Mouse (Mus musculus): Measurements from ENCODE around the gene 4930402F06Rik. TPM values are rescaled to one million over a fixed set of nuclear protein-coding genes. Genes with fewer than 3 reads are reported as not detected.

4930402F06Rik gene
- total RNA-seq, 2 experiments from 2014 or later: not detected

DNA sequence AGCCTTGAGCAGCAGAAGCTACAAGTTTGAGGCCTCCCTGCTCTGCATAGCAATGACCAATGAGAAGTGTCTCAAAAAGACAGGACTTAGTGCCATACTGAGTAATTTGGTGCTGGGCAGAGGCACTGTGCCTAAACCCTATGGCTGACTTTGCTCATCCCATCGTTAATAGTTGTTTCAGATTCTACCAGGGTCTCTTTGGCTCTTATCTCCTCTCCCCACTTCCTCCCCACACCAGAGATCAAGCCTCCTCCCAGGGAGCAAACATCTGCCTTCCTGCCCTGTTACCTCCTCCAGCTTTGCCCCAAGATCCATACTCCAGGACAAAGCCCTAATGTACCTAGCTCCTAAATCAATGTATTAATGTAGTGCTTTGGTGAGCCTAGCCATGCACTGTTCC is 20.3 kb upstream of the 4930402F06Rik start:
- no peak for DNase-seq (ENCODE audit: low spot score in 2 of 2)

DNA sequence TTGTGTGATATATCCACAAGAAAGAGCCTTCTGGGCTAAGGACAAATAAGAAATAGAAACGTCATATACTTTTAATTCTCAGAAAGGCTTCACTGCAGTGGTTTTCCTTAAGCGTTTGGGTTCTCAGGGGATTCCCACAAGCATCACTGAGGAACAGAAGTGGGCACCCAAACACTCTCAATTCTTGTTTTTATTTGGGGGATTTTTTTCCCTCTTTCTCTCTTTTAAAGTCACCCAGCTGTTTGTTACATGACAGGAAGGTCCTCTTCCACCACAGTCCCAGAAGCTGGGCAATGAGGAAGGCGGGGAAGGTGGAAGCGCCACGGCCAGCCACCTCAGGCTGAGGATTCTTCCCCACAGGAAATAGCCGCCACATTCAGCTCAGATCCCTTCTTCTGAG is 19.5 kb upstream of the 4930402F06Rik start:
- no peak for DNase-seq (ENCODE audit: low spot score in 2 of 2)

DNA sequence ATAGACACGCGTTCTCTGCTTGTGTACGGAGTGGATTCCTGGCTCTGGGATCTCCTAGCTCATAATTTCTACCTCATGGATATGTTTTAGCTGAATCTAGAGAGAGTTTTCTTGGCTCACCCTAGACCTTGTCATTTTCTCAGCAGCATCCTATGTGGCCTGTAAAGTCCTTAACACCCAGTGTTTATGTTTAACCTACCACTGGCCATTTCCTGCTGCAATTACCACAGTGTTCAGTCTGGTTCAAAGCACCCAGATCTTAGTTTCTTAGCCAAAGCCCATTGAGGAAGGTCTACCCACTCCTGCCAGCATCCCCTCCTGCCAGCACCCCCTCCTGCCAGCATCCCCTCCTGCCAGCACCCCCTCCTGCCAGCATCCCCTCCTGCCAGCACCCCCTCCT is 15.8 kb upstream of the 4930402F06Rik start:
- DNase-seq (ENCODE audit: low spot score in 2 of 2): no peak

DNA sequence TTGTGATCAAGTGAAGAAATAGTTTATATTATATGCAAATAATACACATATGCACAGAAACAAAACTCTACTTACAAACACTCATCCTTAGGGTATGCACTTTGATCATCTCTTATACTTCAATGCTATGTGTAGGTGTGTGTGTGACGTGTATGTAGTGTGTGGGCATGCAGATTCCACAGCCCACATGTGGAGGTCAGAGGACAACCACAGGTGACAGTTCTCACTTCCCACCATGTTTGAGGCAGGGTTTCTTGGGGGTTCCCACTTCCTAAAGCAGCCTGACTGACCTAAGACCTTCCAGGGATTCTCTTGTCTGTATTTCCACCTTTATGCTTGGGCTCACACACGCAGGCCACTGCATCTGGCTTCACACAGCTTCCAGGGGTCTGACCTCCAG is 15.3 kb upstream of the 4930402F06Rik start:
- no peak for DNase-seq (ENCODE audit: low spot score in 2 of 2)

DNA sequence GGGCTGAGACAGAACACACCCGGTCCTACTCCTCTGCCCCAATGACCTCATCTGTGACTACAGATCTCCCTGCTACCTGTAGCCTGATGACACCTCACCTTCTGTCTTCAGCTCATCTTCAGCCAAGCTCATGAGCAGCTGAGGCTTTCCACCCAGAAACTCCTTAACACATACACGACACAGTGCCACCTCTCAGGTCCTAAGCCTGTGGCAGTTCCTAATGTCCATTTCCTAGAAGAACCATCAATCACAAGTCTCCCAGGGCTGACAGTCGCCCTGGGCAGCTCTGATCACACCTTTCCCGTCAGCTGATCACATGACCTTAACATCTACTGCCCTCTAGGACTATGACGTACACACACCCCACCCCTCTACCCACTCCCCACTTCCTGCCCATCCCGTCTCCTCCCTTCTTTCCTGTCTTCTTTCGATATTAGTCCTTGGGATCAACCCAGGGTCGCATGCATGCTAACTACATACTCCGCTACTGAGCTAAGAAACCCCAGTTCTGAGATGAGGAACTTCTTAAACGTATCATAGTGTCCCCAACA is 14.7 kb upstream of the 4930402F06Rik start:
- no peak for DNase-seq (ENCODE audit: low spot score in 2 of 2)

DNA sequence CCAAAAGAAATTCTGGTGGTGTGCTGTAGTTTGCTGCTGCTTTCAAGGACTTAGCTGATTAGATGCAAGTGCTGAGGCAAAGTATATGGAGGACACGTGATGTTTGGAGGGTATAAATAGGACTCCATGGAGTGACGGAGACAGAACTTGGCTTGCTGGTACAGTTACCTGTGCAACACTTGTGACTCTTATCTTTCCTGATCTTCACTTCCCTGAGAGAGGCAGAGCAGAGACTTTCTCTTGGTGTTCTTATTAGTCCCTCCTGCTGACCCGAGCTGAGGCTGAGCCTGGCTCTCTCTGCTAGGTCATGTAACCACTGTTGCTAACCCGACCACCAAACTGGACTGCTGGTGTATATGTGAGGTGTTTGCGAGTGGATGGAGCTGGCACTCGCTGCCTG is 12.5 kb upstream of the 4930402F06Rik start:
- DNase-seq (ENCODE audit: low spot score in 2 of 2): no peak

DNA sequence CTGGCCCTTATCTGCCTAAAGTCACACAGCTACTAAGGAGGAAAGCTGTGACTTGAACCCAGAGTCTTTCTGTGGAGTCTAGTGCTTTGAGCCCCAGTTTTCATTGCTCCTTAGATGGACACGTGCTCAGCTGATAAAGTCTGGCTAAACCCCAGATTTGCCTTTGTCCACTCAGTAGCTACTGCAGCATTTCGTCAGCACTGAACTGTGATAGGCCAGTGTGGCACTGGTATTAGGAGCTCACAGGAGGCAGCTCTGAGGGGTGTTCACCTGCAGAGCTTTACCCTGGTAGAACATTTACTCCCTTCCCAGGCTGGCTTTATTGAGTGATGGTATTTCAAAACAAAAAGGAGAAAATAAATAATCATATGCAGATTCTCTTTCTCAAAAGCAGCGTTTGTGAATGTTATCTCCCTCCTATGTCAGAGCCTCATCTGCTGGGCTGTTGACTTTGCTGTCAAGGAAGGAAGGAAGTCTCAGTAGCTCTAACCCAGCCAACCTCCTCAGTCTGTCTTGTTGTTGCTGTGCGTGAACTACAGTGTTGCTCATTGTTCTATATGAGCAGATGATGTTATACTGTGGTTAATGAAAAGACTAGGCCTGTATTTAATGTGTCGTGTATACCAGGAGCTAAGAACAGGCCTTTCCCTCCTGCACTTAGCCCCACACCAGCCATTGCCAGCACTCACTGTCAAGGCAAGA is 11.6 kb upstream of the 4930402F06Rik start:
- no peak for DNase-seq (ENCODE audit: low spot score in 2 of 2)

DNA sequence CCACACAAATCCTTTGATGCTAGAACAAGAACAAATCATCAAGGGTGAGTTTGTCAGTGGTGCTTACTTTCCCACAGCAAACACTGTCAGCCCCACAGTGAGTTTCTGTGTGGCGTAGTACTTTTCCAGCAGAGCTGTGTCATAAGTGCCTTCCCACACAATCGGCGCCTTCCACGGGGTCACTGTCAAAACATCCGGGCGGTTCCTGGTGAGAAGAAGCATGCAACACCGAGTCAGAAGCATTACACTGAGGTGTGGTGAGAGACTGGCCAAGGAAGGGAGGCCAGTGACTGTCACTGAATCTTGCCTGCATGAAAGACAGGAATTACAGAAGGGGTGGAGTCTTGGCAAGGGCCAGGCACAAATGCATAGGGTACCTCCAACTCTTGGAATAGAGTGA is 10.9 kb upstream of the 4930402F06Rik start:
- DNase-seq (ENCODE audit: low spot score in 2 of 2): peak in 1 of 2 experiments; percentile 11

DNA sequence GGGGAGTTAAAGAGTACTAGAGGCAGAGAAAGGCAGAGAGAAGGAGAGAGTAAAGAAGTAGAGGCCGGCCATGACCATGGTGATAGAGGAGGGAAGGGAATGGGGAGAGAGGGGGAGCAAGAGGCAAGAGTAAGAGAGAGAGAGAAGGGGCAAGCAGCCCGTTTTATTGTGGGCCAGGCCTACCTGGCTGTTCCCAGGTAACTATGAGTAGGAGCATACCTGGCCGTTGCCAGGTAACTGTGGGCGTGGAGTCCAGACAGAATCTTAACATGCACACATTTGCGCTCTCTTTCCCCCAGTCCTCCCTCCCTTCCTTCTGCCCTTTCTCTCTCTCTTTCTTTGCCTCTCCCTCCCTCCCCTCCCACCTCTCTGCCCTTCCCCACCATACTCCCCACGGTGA is 10.3 kb upstream of the 4930402F06Rik start:
- DNase-seq (ENCODE audit: low spot score in 2 of 2): no peak

DNA sequence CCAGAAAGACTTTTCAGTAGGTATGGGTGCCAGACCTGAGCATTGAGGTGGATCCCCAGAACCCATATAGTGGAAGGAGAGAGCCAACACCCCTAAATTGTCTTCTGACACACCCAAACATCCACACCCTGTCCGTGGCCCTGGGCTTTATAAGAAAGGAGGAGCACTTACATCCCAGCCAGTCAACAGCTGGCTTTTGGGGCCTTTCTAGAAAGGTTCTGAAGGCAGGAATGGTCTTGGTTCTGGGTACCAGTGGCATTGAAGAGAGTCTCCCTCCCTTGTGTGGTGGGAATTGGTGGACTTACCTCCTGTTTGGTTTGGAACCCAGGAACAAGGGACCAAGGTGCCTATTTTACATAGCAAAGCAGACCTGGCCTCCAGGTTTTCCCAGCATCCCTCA is 9.6 kb upstream of the 4930402F06Rik start:
- DNase-seq (ENCODE audit: low spot score in 2 of 2): no peak

DNA sequence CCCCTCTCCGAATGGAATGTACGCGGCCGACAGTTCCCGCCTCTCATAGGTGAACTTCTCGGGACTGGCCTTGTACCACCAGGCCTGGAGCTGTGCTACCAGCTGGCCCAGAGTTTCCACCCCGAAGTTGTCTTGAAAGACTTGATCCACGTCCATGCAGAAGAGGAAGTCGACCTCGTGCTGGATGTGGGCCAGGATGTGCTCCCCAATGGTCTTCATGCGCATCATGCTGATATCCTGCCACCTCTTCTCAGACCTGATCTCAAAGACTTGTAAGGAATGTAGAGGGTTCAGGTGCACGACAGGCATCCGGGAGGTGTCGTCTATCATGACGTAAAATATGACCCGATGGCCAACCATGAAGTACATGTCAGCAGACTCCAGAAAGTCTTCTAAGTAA is 5.4 kb upstream of the 4930402F06Rik start:
- DNase-seq (ENCODE audit: low spot score in 2 of 2): no peak

DNA sequence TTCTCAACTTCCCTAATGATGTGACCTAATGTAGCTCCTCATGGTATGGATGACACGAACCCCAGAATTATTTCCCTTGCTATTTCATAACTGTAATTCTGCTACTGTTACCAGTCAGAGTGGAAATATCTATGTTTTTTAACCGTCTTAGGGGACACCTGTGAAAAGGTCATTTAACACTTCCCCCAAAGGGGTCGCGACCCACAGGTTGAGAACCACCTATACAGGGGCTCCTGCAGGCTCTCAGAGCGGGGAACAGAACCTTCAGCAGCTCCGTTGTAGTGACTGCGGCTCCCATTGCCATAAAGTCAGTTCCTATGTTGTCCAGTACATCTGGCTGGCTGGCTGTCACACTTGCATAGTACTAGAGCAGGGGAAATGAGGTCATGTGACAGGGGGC is 3.8 kb upstream of the 4930402F06Rik start:
- DNase-seq (ENCODE audit: low spot score in 2 of 2): no peak

DNA sequence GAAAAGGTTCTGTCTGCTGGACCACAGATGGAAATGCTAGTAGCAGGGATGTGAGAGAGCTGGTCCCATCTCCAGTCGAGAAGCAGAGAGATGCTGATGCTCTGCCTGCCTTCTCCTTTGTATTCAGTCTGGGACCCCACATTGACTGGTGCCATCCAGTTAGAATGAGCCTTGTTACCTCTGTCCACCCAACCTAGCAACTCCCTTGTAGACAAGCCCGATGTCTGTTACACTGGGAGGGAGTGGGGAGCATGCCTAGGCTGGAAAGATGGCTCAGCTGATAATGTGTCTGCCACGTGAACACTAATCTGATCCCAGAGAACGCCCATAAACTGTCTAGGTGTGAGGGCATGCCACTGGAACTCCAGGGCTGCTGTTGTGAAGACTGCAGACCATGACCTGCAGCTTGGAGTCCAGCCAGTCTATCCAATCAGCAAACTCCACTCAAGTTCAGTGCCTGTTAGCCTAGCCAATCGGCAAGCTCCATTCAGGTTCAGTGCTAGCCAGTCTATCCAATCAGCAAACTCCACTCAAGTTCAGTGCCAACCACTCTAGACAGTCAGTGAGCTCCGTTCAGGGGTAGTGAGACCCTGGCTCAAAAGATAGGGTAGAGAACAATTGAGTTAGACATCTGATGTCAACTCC is 1.3 kb upstream of the 4930402F06Rik start:
- DNase-seq (ENCODE audit: low spot score in 2 of 2): peak in 1 of 2 experiments; percentile 8

DNA sequence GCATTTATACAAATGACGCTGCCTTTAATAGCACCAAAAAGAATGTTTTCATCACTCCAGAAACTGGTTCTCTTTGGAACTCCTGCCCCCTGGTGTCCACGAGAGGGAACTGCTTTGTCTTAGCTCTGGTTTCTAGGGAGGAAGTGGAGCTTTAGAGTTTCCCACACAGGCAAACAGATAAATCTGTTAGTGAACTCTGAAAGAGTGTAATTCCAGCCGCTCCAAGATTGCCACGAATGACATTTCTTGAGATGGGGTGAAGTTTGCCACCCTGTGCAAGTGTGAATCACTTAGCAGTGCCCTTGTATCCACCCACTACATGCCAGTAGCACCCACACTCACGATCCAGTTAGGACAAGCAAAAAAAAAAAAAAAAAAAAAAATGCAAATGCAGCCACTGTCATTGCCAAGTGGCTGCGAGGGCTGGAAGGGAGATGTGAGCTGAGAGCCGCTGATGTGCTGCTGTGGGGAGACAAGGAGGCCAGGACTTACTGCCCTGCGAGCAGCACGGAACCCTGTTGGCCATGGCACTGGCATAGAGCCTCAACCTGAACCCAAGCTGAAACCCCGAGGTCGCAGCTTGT is 707 bp upstream of the 4930402F06Rik start:
- peak; percentile 71 to 72 for DNase-seq (ENCODE audit: low spot score in 2 of 2)

DNA sequence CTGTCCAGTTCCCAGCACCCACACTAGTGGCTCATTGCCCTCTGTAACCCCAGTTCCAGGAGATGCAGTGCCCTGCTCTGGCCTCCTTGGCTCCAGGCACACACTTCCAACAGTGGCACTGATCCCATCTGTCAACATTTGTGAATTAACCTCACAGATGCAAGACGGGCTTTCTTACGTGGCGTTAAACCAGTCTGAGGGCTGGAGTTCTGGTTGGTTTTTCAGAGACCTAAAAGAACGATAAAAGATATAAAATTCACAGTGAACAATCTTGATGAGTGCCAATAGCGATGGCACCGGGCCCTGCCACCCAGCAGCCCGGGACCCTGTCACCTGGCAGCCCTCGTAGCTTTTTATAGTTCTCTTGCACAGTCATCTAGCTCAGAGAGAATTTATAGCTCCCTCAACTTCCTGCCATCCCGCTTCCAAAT is 11.5 kb downstream of the 4930402F06Rik start:
- DNase-seq (ENCODE audit: low spot score in 2 of 2): no peak

DNA sequence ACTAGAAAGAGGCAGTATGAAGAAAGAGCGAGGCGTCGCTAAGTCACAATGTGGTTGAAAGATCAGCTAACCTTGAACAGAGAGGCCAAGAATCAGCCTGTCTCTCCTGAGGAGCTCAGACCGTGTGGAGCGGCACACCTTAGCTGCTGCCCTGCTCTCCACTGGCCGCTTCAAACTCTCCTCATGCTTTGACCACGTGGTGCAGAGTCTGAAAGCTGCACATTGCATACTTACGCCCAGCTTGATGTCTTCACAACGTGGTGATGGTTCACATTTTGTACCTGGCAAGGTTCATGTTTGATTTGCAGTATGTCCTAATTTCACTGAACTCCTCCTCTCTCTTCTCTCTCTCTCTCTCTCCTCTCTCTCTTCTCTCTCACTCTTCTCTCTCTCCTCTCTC is 17.7 kb downstream of the 4930402F06Rik start:
- DNase-seq (ENCODE audit: low spot score in 2 of 2): no peak

DNA sequence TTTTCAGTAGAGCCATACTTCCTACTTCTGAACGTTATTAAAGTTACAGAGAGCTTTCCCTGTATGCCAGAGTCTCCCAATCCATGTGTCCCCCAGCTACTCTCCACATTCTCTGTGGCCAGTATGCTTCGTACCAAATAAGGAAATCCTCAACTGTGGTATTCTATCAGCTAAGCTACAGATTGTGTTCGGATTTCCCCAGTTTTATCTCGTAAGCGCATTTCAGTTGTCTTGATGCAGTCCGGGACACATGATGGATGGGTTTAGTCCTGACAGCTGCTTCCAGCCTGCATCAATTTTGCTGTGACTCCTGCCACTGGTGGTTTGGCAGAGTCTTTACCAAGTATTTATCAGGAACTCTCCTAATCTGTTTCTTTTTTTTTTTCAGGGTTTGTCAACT is 19.4 kb downstream of the 4930402F06Rik start:
- DNase-seq (ENCODE audit: low spot score in 2 of 2): no peak

DNA sequence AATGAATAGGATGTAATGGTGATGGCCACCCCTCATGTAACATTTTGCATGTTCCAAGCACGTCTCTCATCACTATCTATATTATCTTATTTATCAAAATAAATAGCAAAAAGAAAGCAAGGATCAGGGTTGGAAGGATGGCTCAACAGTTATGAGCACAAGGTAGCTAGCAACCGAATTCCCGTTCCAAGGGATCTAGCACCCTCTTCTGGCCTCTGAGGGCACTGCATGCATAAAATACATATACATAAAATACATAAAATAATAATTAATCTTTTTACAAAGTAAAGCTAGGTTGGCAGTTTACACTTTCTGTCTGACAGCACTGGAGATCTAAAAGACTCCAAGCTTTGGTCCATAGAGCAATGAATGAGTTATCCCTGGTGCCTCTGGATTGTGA is 24.0 kb downstream of the 4930402F06Rik start:
- DNase-seq (ENCODE audit: low spot score in 2 of 2): no peak

DNA sequence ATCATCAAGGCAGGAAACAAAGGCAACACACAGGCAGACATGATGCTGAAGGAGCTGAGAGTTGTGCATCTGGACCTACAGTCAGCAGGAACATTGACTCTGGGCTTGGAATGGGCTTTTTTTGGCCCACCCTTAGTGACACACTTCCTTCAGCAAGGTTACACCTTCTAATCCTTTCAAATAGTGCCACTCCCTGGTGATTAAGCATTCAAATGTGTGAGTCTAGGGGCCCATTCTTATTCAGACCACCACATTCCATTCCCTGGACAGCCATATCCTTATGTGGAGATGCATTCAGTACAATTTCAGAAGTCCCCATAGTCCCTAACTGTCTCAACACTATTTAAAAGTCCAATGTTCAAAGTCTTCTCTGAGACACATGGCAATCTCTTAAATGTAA is 26.3 kb downstream of the 4930402F06Rik start:
- no peak for DNase-seq (ENCODE audit: low spot score in 2 of 2)

DNA sequence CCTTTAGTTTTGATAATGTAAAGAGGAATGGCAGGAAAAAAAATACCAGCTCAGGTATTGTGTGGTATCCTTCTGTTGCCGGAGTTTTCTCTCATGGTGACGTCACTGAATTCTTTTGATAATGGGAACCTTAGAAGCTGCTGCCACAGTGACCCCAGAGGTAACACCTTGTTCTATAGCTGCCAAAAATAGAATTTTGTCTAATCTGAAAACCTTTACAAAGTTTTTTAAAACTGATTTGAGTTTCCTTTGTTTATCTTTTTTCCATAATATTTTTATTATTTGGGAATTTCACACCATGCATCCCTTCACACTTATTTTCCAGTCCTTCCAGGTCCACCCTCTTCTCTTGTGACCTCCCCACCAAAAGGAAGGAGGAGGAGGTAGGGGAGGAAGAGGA is 29.3 kb downstream of the 4930402F06Rik start, which contains the start of gene 4930568D16Rik:
Gene 4930568D16Rik (minus strand): TSS at position 101 of the 400 bp plus-strand sequence.
- no peak for DNase-seq (ENCODE audit: low spot score in 2 of 2)

DNA sequence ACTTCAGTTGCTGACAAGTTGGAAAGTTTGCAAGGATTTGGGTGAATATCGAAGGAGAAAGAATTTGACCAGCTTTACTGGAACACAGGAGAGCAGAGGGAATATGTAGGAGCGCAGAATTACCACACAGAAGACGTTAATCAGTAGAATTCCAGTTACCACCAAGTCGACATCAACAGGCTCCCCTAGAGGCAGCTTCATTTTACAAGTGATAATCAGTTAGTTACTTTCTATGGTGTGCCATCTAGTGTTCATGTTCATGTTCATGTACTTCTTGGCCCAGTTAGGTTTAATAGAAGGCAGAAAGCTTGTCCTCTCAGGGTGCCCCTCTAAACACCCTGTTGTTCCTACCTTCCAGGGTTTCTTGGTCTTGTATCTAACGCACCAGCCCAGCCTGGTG is 47.8 kb downstream of the 4930402F06Rik start:
- no peak for DNase-seq (ENCODE audit: low spot score in 2 of 2)

DNA sequence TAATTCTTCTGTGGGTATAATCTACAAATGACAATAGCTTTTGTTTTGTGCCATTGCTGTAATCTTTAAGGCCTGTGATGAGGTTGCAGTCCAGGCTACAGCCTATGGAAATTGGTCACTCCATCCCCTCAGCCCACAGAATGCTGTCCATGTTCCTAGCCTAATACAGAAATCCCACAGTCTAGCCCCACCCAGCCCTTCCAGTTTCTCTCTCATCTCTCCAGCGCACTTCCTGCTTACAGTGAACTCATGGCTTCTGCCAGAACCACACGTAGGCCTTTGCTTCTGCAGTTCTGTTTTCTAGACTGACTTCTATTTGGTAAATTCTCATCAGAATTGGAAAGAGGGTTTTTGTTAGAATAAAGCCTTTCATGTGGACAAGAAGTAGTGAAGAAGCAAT is 51.0 kb downstream of the 4930402F06Rik start:
- no peak for DNase-seq (ENCODE audit: low spot score in 2 of 2)
